Mouse (Mus musculus): Measurements from ENCODE around the gene Olfr464. TPM values are rescaled to one million over a fixed set of nuclear protein-coding genes. Genes with fewer than 3 reads are reported as not detected.
"Not testable (repeated sequence)": the region's sequence is repeated elsewhere in the genome, so short reads cannot be mapped to it uniquely, and the experiment has no call there.

The Olfr464 gene
- total RNA-seq, 1 experiment: not detected

DNA sequence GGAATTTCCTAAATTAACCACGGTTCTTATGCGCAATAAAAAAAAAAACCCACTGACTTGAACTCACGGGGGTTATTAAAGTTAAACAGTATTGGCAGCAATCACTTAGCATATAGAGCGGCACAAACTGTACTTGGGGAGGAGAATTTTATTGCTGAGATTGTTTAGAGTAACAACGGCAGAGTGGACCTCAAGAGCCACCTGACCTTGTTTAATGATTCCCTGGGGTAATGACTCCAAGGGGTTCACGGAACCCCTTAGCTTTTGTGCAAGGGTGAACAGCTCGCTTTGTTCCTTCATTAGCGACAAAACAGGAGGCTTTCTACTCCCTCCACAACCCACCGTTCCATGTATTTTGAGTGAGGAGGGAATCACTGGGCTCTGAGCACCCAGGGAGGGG lies 40.9 kb downstream of the Olfr464 start:
- TF ChIP-seq HCFC1 (IDR thresholded peaks at IDR 0.05; ENCODE audit: borderline replicate concordance, insufficient read depth, low read length) (no peak), ZC3H11A (IDR thresholded peaks at IDR 0.05; ENCODE audit: borderline replicate concordance, low read depth, low read length) (no peak), ZNF384 (IDR thresholded peaks at IDR 0.05; ENCODE audit: low read depth, low read length) (no peak), MAFK (IDR thresholded peaks at IDR 0.05; ENCODE audit: insufficient read depth, low read depth, low read length) (no peak), CHD2 (IDR thresholded peaks at IDR 0.05; ENCODE audit: low read depth, low read length) (no peak)
- Histone ChIP-seq H3K4me3 (ENCODE audit: insufficient read depth in 1 of 2, low read depth in 1 of 2, low read length in 2 of 2, poor library complexity in 1 of 2, severe bottlenecking in 1 of 2) (no peak overlapping the region), H3K9me3 (ENCODE audit: control insufficient read depth, insufficient read depth, low read depth, low read length) (no peaks in the 10 kb centered on the region), H3K4me1 (ENCODE audit: control insufficient read depth in 2 of 2, insufficient read depth in 2 of 2, low read length in 2 of 2, poor library complexity in 1 of 2) (no peaks in the 10 kb centered on the region), H3K27ac (ENCODE audit: insufficient read depth, low read depth, low read length, poor library complexity, severe bottlenecking) (no peak overlapping the region), H3K36me3 (ENCODE audit: control insufficient read depth, insufficient read depth, low read length, poor library complexity, severe bottlenecking) (no peaks in the 10 kb centered on the region), H3K9ac (ENCODE audit: insufficient read depth, low read depth, low read length, poor library complexity, severe bottlenecking) (no peak overlapping the region)
- in situ Hi-C loops (cut with MboI; ENCODE audit: low sequenced_read_pairs in 2 of 2, unreplicated experiment in 2 of 2): no loop called here
- no peak for DNase-seq (ENCODE audit: low read depth, low spot score)

DNA sequence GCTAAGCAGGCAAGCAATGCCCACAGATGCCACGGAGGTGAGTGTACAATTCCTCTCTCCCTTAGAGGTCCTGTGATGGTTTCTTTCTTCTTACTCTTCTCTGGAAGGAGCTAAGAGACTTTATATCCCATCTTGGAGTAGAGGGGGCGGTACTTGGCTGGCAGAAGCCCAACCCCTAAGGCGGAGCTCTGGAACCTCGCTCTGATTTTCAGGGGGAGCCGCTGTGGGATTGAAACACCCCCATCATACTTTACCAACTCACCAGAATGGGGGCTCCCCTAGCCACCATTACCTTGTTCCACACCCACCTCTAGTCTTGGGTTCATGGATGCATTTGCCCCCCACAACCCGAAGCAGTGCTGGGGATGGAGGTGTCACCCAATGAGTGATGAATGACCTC lies 45.3 kb downstream of the Olfr464 start, which contains the start of gene Epx:
TSS of gene Epx (minus strand) at position 101 of the 400 bp plus-strand sequence.
- Histone ChIP-seq H3K9me3 (ENCODE audit: control insufficient read depth, insufficient read depth, low read depth, low read length) (no peaks in the 10 kb centered on the region), H3K36me3 (ENCODE audit: control insufficient read depth, insufficient read depth, low read length, poor library complexity, severe bottlenecking) (no peaks in the 10 kb centered on the region), H3K9ac (ENCODE audit: insufficient read depth, low read depth, low read length, poor library complexity, severe bottlenecking) (no peak within 1 kb of the TSS), H3K27ac (ENCODE audit: insufficient read depth, low read depth, low read length, poor library complexity, severe bottlenecking) (peak within 1 kb of the TSS; percentile 20; the same call in 1 of the 2 replicates), H3K4me1 (ENCODE audit: control insufficient read depth in 2 of 2, insufficient read depth in 2 of 2, low read length in 2 of 2, poor library complexity in 1 of 2) (no peaks in the 10 kb centered on the region), H3K4me3 (ENCODE audit: insufficient read depth in 1 of 2, low read depth in 1 of 2, low read length in 2 of 2, poor library complexity in 1 of 2, severe bottlenecking in 1 of 2) (no peak within 1 kb of the TSS)
- TF ChIP-seq HCFC1 (IDR thresholded peaks at IDR 0.05; ENCODE audit: borderline replicate concordance, insufficient read depth, low read length) (no peak), ZNF384 (IDR thresholded peaks at IDR 0.05; ENCODE audit: low read depth, low read length) (no peak)
- in situ Hi-C loops (cut with MboI; ENCODE audit: low sequenced_read_pairs in 2 of 2, unreplicated experiment in 2 of 2): no loop called here
- no peak for DNase-seq (ENCODE audit: low read depth, low spot score)

DNA sequence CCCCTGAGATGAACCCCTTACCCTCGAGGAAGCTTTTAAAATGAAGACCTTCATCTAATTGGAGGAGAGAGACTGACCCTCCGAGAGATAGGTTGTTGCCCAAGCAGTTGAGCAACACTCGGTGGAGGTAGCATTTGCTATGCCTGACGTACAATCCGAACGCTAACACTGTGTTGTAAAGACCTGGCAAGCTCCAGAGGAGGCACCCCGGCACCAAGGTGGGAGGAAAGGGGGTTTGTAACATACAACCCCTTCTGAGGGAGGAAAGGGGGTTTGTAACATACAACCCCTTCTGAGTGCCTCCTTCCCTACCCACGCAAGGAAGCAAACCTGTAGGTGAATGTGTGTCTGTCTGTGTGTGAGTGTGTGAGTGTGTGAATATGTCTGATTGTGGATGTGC lies 49.0 kb downstream of the Olfr464 start:
- DNase-seq (ENCODE audit: low read depth, low spot score): no peak
- H3K4me1 ChIP-seq (ENCODE audit: control insufficient read depth in 2 of 2, insufficient read depth in 2 of 2, low read length in 2 of 2, poor library complexity in 1 of 2): peaks cover 0 to 10% of the 10 kb centered on the region in 2 experiments; a peak in 1 of 4 replicates
- in situ Hi-C loops (cut with MboI; ENCODE audit: low sequenced_read_pairs in 2 of 2, unreplicated experiment in 2 of 2): no loop called here

DNA sequence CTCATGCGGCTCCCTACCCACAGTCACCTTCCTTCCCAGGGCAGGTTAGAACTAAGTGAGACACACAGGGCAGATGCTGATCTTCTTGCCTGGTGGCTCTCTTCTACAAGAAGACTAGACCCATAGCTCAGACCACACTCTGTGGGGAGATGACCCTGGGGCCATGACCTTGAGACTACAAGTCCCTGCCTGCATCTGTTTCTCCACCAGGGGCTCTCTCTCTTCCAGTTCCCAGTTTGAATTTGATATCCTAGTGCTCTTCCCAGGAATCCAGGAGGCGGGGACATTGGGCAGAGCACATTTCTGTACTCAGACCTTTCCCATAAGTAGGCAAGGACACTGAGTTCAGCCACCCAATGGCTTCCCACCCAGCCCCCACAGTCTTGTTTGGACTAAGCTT lies 50.7 kb downstream of the Olfr464 start:
- peaks cover 0 to 10% of the 10 kb centered on the region in 2 experiments; a peak in 1 of 4 replicates for H3K4me1 ChIP-seq (ENCODE audit: control insufficient read depth in 2 of 2, insufficient read depth in 2 of 2, low read length in 2 of 2, poor library complexity in 1 of 2)
- DNase-seq (ENCODE audit: low read depth, low spot score): no peak
- in situ Hi-C loops (cut with MboI; ENCODE audit: low sequenced_read_pairs in 2 of 2, unreplicated experiment in 2 of 2): no loop called here
- H3K4me3 ChIP-seq (ENCODE audit: insufficient read depth in 1 of 2, low read depth in 1 of 2, low read length in 2 of 2, poor library complexity in 1 of 2, severe bottlenecking in 1 of 2): no peak overlapping the region
- no peak overlapping the region for H3K9ac ChIP-seq (ENCODE audit: insufficient read depth, low read depth, low read length, poor library complexity, severe bottlenecking)
- H3K9me3 ChIP-seq (ENCODE audit: control insufficient read depth, insufficient read depth, low read depth, low read length): no peaks in the 10 kb centered on the region
- H3K36me3 ChIP-seq (ENCODE audit: control insufficient read depth, insufficient read depth, low read length, poor library complexity, severe bottlenecking): peaks cover under 1% of the 10 kb centered on the region; the same call in 1 of the 2 replicates
- H3K27ac ChIP-seq (ENCODE audit: insufficient read depth, low read depth, low read length, poor library complexity, severe bottlenecking): no peak overlapping the region
- TF ChIP-seq ZNF384 (IDR thresholded peaks at IDR 0.05; ENCODE audit: low read depth, low read length): no peak
- no peak for TF ChIP-seq ZC3H11A (IDR thresholded peaks at IDR 0.05; ENCODE audit: borderline replicate concordance, low read depth, low read length)
- no peak for TF ChIP-seq HCFC1 (IDR thresholded peaks at IDR 0.05; ENCODE audit: borderline replicate concordance, insufficient read depth, low read length)
- TF ChIP-seq CHD2 (IDR thresholded peaks at IDR 0.05; ENCODE audit: low read depth, low read length): no peak
- no peak for TF ChIP-seq MAFK (IDR thresholded peaks at IDR 0.05; ENCODE audit: insufficient read depth, low read depth, low read length)

More for the DNA sequence above, 49.0 kb downstream of the Olfr464 start:
- no peak overlapping the region for H3K27ac ChIP-seq (ENCODE audit: insufficient read depth, low read depth, low read length, poor library complexity, severe bottlenecking)
- no peaks in the 10 kb centered on the region for H3K36me3 ChIP-seq (ENCODE audit: control insufficient read depth, insufficient read depth, low read length, poor library complexity, severe bottlenecking)
- TF ChIP-seq CHD2 (IDR thresholded peaks at IDR 0.05; ENCODE audit: low read depth, low read length) (no peak), ZC3H11A (IDR thresholded peaks at IDR 0.05; ENCODE audit: borderline replicate concordance, low read depth, low read length) (no peak), ZNF384 (IDR thresholded peaks at IDR 0.05; ENCODE audit: low read depth, low read length) (no peak), HCFC1 (IDR thresholded peaks at IDR 0.05; ENCODE audit: borderline replicate concordance, insufficient read depth, low read length) (no peak), MAFK (IDR thresholded peaks at IDR 0.05; ENCODE audit: insufficient read depth, low read depth, low read length) (no peak)
- H3K4me3 ChIP-seq (ENCODE audit: insufficient read depth in 1 of 2, low read depth in 1 of 2, low read length in 2 of 2, poor library complexity in 1 of 2, severe bottlenecking in 1 of 2): no peak overlapping the region
- no peak overlapping the region for H3K9ac ChIP-seq (ENCODE audit: insufficient read depth, low read depth, low read length, poor library complexity, severe bottlenecking)
- H3K9me3 ChIP-seq (ENCODE audit: control insufficient read depth, insufficient read depth, low read depth, low read length): no peaks in the 10 kb centered on the region

DNA sequence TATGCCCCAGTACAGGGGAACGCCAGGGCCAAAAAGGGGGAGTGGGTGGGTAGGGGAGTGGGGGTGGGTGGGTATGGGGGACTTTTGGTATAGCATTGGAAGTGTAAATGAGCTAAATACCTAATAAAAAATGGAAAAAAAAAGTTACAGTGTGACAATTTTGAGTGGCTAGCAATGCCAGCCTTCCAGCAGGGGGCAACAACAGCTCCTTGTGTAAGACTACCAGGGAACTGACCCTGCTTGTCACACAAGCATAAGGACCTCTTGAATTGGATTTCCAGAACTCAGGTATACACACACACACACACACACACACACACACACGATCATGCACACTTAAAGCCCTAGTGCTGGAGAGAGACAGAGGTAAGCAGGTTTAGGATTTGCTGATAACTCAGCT lies 53.9 kb downstream of the Olfr464 start:
- in situ Hi-C loops (cut with MboI; ENCODE audit: low sequenced_read_pairs in 2 of 2, unreplicated experiment in 2 of 2); H3K9ac ChIP-seq (ENCODE audit: insufficient read depth, low read depth, low read length, poor library complexity, severe bottlenecking); H3K4me3 ChIP-seq (ENCODE audit: insufficient read depth in 1 of 2, low read depth in 1 of 2, low read length in 2 of 2, poor library complexity in 1 of 2, severe bottlenecking in 1 of 2); H3K27ac ChIP-seq (ENCODE audit: insufficient read depth, low read depth, low read length, poor library complexity, severe bottlenecking); H3K9me3 ChIP-seq (ENCODE audit: control insufficient read depth, insufficient read depth, low read depth, low read length); DNase-seq (ENCODE audit: low read depth, low spot score): not testable (repeated sequence)
- peaks cover 13% of the 10 kb centered on the region for H3K36me3 ChIP-seq (ENCODE audit: control insufficient read depth, insufficient read depth, low read length, poor library complexity, severe bottlenecking)
- H3K4me1 ChIP-seq (ENCODE audit: control insufficient read depth in 2 of 2, insufficient read depth in 2 of 2, low read length in 2 of 2, poor library complexity in 1 of 2): peaks cover 0 to 11% of the 10 kb centered on the region in 2 experiments; a peak in 1 of 4 replicates

Other genes with a start within 250 kb of the Olfr464 start
- 178 and 220 TPM in 2 replicates for gene Supt4a, start 183.4 kb downstream of the Olfr464 start, total RNA-seq (2012; rRNA removed)
- gene Tspoap1, start 160.4 kb downstream of the Olfr464 start, total RNA-seq (2012; rRNA removed): 1.8 and 5.2 TPM in 2 replicates
- not detected in 2 replicates for gene Mpo, start 127.4 kb downstream of the Olfr464 start, total RNA-seq (2012; rRNA removed)
- not detected in 2 replicates for gene Lpo, start 92.7 kb downstream of the Olfr464 start, total RNA-seq (2012; rRNA removed)
- 14.2 and 21.1 TPM in 2 replicates for gene Mks1, start 67.8 kb downstream of the Olfr464 start, total RNA-seq (2012; rRNA removed)
- gene Epx, start 45.4 kb downstream of the Olfr464 start, total RNA-seq (2012; rRNA removed): 0.31 and 0.53 TPM in 2 replicates
- not detected in 2 replicates for gene Olfr462, start 28.7 kb downstream of the Olfr464 start, total RNA-seq (2012; rRNA removed)
- gene Olfr463, start 23.6 kb downstream of the Olfr464 start, total RNA-seq (2012; rRNA removed): not detected in 2 replicates
- 18.3 and 35.8 TPM in 2 replicates for gene Dynll2, start 66.6 kb upstream of the Olfr464 start, total RNA-seq (2012; rRNA removed)
- gene Srsf1, start 126.4 kb upstream of the Olfr464 start, total RNA-seq (2012; rRNA removed): 369 and 432 TPM in 2 replicates
- gene Vezf1, start 147.3 kb upstream of the Olfr464 start, total RNA-seq (2012; rRNA removed): 12.6 and 13.2 TPM in 2 replicates
- 8.0 and 8.7 TPM in 2 replicates for gene Cuedc1, start 177.1 kb upstream of the Olfr464 start, total RNA-seq (2012; rRNA removed)